Mouse (Mus musculus) left cerebral cortex, postnatal 36 days (tissue): Measurements from ENCODE around the gene Acss1. TPM values are rescaled to one million over a fixed set of nuclear protein-coding genes. Genes with fewer than 3 reads are reported as not detected.

Experiments used
- DNase-seq, 2 experiments: peaks; one replicate each; pipeline ENCODE4 v3.0.0; 2021 to 2022; ENCODE audit warnings: low spot score in 2 of 2, mixed read lengths in 1 of 2
- intact Hi-C: fragments of 180-260 bp; cut with DNase I; formaldehyde crosslinking; loops from one replicate; pipeline ENCODE4 v1.15.1; 2025
- total RNA-seq, 2 experiments: library from RNA; stranded (reverse); gene quantifications; 2 replicates each; pipeline ENCODE4 v1.2.3; 2021

Gene Acss1
- total RNA-seq, 2 experiments from 2014 or later, result 18.1 to 18.5 TPM

GRCm38 (mm10) chr2:150667065-150667819 lies 1.1 kb downstream of the Acss1 start:
- intact Hi-C loops, result no loop called here
- no peak for DNase-seq

DNA sequence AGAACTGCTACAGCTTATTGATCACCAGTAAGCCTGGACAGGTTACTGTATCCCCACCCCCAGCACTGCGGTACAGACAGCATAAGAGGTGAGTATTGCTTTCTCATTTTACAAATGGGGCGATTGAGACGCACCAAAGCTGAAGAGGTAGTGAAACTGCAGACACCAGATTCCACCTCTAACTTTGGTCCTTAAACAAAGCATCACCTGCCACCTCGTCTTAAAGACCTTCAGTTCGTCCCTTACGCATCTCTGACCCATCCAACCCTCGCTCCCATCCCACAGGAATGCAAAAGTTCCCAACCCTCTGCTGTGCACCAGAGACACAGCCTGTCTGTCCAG lies 1.6 kb downstream of the Acss1 start:
- DNase-seq, result no peak
- intact Hi-C loops, result no loop called here

GRCm38 (mm10) chr2:150665534-150666451 lies 2.5 kb downstream of the Acss1 start:
- intact Hi-C loops, result no loop called here
- DNase-seq, result no peak

- intact Hi-C loops, result no loop called here
- no peak for DNase-seq
Measured at GRCm38 (mm10) chr2:150665006-150665405, 3.3 kb downstream of the Acss1 start.

DNA sequence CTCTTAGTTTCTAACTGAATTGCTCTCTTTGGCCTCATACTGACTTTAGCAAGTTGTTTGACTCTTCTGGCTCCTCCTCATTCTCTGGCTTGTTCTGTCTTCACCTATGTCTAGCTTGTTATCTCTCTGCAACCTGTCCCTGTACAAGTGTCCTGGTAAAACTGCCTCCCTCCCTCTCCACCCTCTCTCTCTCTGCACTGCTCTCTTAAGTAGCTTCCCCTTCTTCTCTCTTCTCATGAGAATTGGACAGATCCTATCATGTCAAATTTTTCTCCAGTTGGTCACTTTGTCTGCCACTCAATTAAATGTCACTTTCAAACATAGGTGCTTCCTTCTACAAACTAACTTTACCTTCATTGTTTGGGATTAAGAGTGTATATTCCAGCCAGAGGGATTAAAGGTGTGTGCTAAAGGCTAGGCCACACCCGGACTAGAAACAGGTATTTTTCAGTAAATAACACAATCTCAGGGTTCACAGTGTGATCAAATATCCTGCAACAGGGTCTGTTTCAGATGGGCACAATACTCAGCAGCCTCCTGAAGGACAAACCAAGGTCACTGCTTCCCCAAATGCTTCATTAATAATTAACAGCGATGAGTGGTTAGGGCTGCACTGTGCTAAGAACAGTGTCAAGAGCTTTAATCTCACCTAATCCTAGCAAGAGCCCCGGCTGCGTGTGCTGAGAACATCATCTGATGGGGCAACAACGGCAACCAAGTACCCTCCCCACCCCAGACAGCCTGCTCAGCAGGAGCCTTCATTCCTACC lies 4.0 kb downstream of the Acss1 start:
- intact Hi-C loops, result no loop called here
- DNase-seq, result no peak

DNA sequence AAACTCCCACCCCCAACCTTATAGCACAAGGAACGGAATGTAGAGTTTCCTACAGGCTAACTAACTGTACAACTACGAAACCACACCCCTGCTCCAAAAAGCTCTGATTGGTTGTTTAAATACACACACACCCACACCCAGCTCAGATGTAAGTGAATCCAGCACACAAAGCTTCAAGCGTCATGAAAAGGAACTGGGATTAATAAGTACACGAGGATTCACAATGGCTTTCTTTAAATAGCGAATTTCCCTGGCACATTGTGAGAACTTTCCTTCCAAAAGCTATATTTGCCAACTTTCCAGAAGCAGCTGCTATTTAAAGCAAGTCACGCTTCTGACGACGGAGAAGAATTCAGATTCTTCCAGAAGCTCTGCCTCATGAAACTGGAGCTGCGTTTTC lies 5.0 kb downstream of the Acss1 start:
- intact Hi-C loops, result no loop called here
- DNase-seq, result no peak

DNA sequence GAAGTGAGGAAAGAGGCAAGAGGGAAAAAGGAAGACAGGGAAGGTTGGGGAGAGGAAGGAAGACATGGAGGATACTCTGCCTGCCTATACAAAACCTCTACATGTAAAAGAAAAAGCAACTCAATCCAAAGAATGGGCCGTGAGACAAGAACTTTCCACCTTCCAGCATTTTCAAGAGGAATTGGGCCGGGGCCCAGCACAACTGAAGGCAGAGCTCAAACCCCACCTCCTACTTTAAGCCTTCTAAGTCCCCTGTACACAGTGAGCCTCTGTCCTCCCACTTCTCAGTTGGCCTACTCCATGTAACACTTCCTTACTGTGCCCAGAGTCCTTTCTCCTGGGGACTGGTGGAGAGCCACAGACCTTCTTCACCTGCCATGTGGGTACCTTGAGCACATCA lies 6.3 kb downstream of the Acss1 start:
- intact Hi-C loops, result no loop called here
- DNase-seq, result no peak

DNA sequence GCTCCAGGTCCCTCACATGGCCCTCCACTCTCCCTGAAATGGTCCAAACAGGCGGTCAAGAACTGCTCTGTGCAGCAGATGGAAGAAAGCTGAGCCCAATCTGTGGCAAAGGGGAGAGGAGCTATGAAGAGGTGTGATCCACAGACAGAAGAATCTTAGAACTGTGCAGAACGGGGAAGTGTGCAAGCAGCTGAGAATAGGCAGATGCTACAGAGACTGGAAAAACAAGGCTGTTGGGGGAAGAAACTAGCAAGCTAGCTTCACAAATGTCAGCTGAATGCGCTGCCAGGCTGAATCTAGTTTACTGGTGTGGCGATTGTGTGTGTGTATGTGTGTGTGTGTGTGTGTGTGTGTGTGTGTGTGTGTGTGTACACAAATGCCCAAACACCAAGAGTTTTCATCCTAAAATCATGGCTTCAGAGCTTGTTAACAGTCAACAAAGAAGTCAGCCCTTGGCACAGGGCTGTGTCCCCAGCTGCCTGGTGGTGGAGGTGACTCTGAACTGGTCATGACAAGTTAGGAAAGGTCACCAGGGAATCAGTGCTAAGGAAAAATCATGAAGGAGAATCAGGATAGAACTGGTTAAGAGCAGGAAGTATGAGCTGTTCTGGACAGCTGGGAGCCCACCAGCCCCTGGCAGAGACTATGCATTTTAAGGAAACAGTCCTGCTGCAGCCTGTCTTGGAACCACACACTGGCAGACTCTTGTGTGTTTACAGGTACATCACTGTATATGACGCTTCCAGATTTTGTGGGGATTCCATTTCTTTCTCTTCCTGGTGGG lies 7.4 kb downstream of the Acss1 start:
- intact Hi-C loops, result no loop called here
- DNase-seq, result no peak

DNA sequence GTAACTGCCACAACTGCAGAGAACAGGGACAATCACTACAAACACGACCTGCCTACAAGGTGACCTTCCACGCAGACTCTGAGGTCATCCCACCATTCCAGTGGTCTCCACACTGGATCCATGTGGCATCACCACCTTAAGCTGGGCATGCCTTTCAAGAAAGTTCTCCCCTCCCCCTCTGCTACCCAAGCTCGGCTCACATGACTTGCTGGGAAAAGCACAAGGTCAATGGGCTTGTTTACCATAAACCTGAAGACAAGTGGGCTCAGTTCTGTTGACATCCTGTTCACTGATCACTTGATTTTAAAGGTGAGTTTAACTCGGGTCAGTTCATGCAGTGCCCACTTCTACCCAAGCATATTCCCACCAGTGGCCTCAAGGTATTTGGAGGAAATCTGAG lies 8.3 kb downstream of the Acss1 start:
- DNase-seq, result no peak
- intact Hi-C loops, result no loop called here

GRCm38 (mm10) chr2:150656975-150657768 lies 11.1 kb downstream of the Acss1 start:
- intact Hi-C loops, result no loop called here
- no peak for DNase-seq

DNA sequence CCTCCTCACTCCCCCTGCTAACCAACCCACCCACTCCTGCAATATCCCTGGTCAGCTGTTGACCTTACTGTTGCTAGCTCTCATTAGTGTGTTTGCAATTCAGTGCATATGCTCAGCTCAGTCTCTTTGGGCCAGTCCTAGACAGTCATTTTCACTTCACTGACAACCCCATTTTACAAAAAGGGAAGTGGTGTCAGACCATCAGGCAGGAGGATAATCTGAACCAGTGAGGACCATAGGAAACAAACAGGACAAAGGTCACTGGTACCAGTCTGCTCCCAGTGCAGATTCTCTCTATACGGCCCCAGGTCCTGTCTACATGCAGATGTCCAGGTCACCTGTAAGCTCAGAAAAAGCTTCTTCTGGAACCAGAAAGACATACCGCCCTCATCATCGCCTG lies 12.2 kb downstream of the Acss1 start:
- intact Hi-C loops, result no loop called here
- DNase-seq, result no peak

GRCm38 (mm10) chr2:150655290-150655689 lies 13.0 kb downstream of the Acss1 start:
- intact Hi-C loops, result no loop called here
- no peak for DNase-seq

DNA sequence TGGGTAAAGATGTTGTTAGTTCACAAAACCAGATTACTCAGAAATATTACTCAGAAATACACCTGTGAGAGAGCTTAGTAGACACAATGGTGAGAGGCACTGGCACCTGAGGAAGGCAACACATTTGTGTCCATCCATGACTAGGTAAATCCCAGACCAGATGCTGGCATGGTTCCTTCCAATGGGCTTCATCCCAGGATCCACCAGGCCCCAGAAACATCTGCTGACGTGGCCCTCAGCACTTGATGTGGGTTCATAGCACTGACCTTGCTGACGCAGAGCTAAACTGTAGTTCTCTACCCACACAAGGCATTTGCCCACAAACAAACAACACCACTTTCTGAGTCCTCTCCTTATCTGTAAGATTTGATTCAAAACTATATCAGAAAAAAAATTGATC lies 13.5 kb downstream of the Acss1 start:
- intact Hi-C loops, result no loop called here
- no peak for DNase-seq

DNA sequence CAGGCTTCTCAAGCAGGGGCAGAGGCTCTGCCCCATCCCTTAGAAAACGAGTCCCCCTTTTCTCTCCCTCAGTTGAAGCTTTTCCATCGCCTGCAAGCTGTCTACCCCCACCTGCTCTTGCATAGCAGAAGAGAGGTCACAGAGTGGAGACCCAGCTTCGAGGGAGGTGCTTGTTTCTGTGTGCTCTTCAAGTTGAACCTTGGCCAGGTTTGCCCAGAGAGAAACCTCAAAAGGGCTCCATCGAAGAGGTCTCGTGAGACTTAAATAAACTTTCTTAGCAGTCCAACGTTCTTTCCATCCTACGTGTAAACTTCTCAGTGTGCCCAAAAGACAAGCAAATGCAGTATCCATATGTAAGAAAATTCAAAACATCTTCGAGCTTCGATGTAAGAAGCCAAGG lies 16.9 kb downstream of the Acss1 start:
- intact Hi-C loops, result no loop called here
- no peak for DNase-seq

DNA sequence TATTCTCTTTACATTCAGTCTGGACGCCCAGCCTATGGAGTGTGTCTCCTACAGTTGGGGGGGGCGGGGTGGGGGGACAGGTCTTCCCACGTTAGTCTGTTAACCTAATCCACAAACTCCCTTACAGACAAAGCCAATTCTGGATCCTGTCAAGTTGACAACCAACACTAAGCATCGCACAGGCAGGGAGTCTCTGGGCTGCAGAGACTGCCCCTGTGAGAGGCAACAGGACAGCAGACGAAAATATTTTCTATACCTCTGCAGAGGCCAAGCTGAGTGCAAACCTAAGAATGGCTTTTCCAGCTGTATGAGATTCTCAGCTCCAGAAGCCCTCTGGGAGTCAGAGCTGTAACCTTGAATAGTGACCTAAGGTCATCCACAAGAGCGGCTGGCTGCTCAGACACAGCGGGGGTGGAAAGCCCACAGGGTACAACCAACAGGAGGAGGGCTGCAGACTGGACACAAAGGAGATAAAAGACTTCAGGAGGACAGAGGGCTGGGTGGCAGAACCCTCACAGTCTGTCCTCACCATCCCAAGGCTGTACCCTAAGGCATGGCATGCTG lies 17.7 kb downstream of the Acss1 start:
- intact Hi-C loops, result no loop called here
- DNase-seq, result no peak

DNA sequence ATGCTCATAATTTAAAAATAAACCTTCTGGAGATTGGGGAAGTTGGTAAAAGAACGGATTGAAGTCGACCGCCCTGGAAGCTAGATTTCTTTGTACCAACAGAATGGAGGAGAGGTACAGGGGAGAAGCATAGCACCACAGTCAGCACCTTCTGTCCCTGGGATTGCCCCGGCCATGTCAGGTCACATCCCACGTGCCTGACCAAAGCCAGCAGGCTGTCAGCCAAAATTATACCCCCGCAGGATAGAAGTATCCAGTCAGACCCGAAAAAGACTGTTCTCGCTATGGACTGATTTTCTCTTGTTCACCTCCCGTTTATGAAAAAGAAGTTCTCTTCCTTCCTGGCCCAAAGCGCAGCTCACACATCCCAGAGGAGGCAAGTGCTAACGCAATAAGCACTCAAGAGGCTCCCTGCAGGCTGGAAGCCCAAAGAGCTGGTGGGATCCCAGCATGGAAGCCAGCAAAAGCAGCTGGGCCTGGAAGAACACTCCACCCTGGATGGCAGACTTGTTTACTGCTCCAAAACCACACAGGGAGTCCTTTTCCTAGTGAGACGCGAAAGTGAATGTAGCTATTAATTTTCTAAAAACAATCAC lies 19.9 kb downstream of the Acss1 start:
- DNase-seq, result no peak
- intact Hi-C loops, result no loop called here

GRCm38 (mm10) chr2:150647681-150648299 lies 20.5 kb downstream of the Acss1 start:
- intact Hi-C loops, result no loop called here
- DNase-seq, result no peak
